Mouse (Mus musculus) limb, embryonic 14.5 days (tissue): ENCODE data around the gene Tnfsf12. TPM values are rescaled to one million over a fixed set of nuclear protein-coding genes. Genes with fewer than 3 reads are reported as not detected.
"Not testable (repeated sequence)": the region's sequence is repeated elsewhere in the genome, so short reads cannot be mapped to it uniquely, and the experiment has no call there.

Experiments used
- ATAC-seq: fragments of 200-750 bp; cut with Nextera tagmentation; 2 replicates; pipeline ENCODE4 v1.8.0; 2017; ENCODE audit warnings: low read depth, moderate number of reproducible peaks, moderate TSS enrichment; ENCODE audit not compliant: low FRiP score
- DNase-seq: peaks from one replicate; pipeline ENCODE4 v3.0.0-alpha.2; 2015; ENCODE audit warnings: low spot score
- H3K27ac ChIP-seq: fragments of 300-500 bp; sonication (generic); replicated peaks from 2 replicates; pipeline ENCODE4 v1.5.1; 2014; ENCODE audit warnings: low read depth, mild to moderate bottlenecking, low read length, moderate library complexity, mixed read lengths
- H3K27me3 ChIP-seq: fragments of 300-500 bp; sonication (generic); 2 replicates; pipeline ENCODE4 v1.6.1; 2014; ENCODE audit warnings: low read length, mixed read lengths; ENCODE audit not compliant: control insufficient read depth, insufficient read depth
- H3K36me3 ChIP-seq: fragments of 300-500 bp; sonication (generic); 2 replicates; pipeline ENCODE4 v1.6.1; 2014; ENCODE audit warnings: mild to moderate bottlenecking, low read length, moderate library complexity, mixed read lengths; ENCODE audit not compliant: control insufficient read depth, insufficient read depth
- H3K4me1 ChIP-seq: fragments of 300-500 bp; sonication (generic); 2 replicates; pipeline ENCODE4 v1.6.1; 2014; ENCODE audit warnings: antibody characterized with exemption, low read length, mixed read lengths; ENCODE audit not compliant: control insufficient read depth, insufficient read depth
- H3K4me2 ChIP-seq: fragments of 300-500 bp; sonication (generic); replicated peaks from 2 replicates; pipeline ENCODE4 v1.6.1; 2014; ENCODE audit warnings: low read depth, mild to moderate bottlenecking, low read length, moderate library complexity; ENCODE audit not compliant: severe bottlenecking
- H3K4me3 ChIP-seq: fragments of 300-500 bp; sonication (generic); replicated peaks from 2 replicates; pipeline ENCODE4 v1.5.1; 2014; ENCODE audit warnings: low read length
- H3K9ac ChIP-seq: fragments of 300-500 bp; sonication (generic); 2 replicates; pipeline ENCODE4 v1.6.1; 2014; ENCODE audit warnings: mild to moderate bottlenecking, low read depth, low read length, moderate library complexity; ENCODE audit not compliant: severe bottlenecking
- H3K9me3 ChIP-seq: fragments of 300-500 bp; sonication (generic); 2 replicates; pipeline ENCODE4 v1.6.1; 2016; ENCODE audit warnings: low read length; ENCODE audit not compliant: control insufficient read depth
- POLR2A ChIP-seq: fragments of 200-500 bp; IDR thresholded peaks from 2 replicates; pipeline ENCODE4 v1.8.0; 2012; ENCODE audit warnings: inconsistent platforms, mild to moderate bottlenecking, moderate library complexity, borderline replicate concordance; ENCODE audit not compliant: insufficient read depth, insufficient read length; ENCODE audit errors: extremely low read depth
- WGBS: fragments of 180-500 bp; shearing (Covaris S2); extraction: QIAGEN DNeasy Blood & Tissue Kit; methylation state at CpG from one replicate; pipeline ENCODE4 v1.1.7; 2014; 5-methylcytosine and 5-hydroxymethylcytosine counted together
- polyA plus RNA-seq, 2 experiments: library from polyadenylated mRNA; depleted of rRNA in 1 of 2; stranded (reverse) in 1 of 2; unstranded in 1 of 2; fragments of >200 nt; fragmentation: Nextera tagmentation in 1 of 2; extraction: Ambion mirVana in 1 of 2; gene quantifications; 2 replicates each; pipeline versions ENCODE4 v1.2.1 to v1.2.3; 2012 to 2014

The Tnfsf12 gene
- polyA plus RNA-seq (2012; rRNA removed): 22.9 and 31.6 TPM in 2 replicates
- polyA plus RNA-seq (2014; fragmentation: Nextera tagmentation; extraction: Ambion mirVana): 13.7 and 15.2 TPM in 2 replicates

DNA sequence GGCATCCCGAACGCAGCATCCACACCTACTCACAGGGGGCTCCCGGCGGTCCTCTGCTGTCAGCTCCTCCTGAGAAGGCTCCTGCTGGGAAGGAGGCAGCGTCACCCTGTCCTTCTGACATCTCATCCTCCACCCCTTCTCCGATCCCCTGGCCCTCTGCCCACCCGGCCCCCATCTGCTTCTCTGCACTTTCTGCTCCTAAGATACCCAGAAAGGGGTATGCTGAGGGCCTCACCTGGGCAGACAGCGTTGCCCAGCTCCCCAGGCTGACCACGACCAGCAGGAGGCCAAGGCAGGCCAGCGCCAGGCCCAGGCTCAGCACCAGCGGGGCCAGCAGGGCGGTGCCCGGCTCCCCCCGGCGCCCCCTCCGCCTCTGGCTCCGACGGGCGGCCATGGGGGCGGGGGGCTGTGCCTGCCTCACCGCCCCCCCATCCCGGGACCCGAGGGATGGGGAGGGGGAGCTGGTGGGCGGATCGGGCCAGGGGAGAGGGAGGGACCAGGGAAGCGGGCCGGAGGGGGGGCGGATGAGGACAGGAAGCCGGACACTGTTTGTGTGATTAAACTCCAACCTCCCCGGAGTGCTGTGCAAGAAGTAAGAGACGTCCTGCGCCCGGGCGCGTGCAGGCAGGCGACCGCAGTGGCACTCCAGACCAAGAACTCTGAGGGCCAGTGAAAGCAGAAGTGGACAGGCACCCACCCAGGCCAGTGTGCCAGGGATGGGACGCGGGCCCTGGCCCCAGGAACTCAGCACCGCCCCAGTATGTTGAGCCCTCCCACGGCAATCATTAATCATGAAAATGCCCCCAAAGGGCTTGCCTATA lies at the start of gene Tnfsf12, which contains the start of gene Tnfsfm13:
TSS of gene Tnfsf12 (minus strand) at position 489 of the 821 bp plus-strand sequence.
TSS of gene Tnfsfm13 (minus strand) at position 738 of the 821 bp plus-strand sequence.
- Histone ChIP-seq H3K4me1 (peaks cover 7% of the 10 kb centered on the region), H3K9ac (peak within 1 kb of the TSS; percentile 83), H3K9me3 (0 out of 2 replicates have a peak, but pooled peaks cover 5% of the 10 kb centered on the region), H3K36me3 (no peaks in the 10 kb centered on the region), H3K27me3 (no peaks in the 10 kb centered on the region), H3K27ac (peak within 1 kb of the TSS; percentile 75), H3K4me2 (peak within 1 kb of the TSS; percentile 91), H3K4me3 (peak within 1 kb of the TSS; percentile 53)
- WGBS: under 1% methylated on average over 38 of the region's 41 CpGs
- peak; percentile 60 for DNase-seq
- ATAC-seq: peak; percentile 59; the same call in 1 of the 2 replicates
- TF ChIP-seq POLR2A: 0 out of 2 replicates have a peak, but pooled peaks have one; percentile 28

DNA sequence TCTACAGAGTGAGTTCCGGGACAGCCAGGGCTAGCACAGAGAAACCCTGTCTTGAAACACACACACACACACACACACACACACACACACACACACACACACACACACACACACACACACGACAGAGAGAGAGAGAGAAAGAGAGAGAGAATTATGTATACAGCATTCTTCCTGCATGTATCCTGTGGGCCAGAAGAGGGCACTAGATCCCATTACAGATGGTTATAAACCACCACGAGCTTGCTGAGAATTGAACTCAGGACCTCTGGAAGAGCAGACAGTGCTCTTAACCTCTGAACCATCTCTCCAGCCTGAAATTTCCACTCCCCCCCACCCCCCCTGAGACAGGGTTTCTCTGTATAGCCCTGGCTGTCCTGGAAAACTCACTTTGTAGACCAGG lies 35.8 kb upstream of the Tnfsf12 start:
- not testable (repeated sequence) for H3K9ac ChIP-seq, H3K4me3 ChIP-seq, DNase-seq, H3K4me1 ChIP-seq, H3K9me3 ChIP-seq, H3K27me3 ChIP-seq, H3K27ac ChIP-seq, ATAC-seq, H3K4me2 ChIP-seq
- WGBS: 81% methylated on average over 2 of the region's 3 CpGs
- peaks cover 39% of the 10 kb centered on the region for H3K36me3 ChIP-seq

DNA sequence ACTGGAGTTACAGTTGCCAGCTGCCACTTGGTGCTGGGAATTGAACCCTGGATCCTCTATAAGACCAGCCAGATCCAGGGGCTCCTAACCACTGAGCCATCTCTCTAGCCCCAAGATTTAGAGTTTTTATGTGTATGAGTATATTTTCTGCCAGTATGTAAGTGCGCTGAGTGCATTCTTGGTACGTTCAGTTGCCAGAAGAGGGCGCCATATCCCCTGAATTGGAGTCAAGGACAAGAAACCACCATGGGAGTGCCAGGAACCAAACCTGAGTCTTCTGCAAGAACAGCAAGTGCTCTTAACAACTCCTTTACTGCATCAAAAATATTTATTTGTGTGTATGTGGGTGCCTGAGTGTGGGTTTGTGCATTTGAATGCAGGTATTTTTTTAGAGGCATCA lies 33.4 kb upstream of the Tnfsf12 start:
- Histone ChIP-seq H3K4me2 (no peak overlapping the region), H3K36me3 (peaks cover 15% of the 10 kb centered on the region), H3K4me1 (no peaks in the 10 kb centered on the region), H3K27me3 (no peaks in the 10 kb centered on the region), H3K4me3 (no peak overlapping the region), H3K9me3 (no peaks in the 10 kb centered on the region), H3K27ac (no peak overlapping the region), H3K9ac (no peak overlapping the region)
- TF ChIP-seq POLR2A: no peak
- 23% methylated on average over 3 of the region's 3 CpGs for WGBS
- no peak for DNase-seq
- no peak for ATAC-seq

DNA sequence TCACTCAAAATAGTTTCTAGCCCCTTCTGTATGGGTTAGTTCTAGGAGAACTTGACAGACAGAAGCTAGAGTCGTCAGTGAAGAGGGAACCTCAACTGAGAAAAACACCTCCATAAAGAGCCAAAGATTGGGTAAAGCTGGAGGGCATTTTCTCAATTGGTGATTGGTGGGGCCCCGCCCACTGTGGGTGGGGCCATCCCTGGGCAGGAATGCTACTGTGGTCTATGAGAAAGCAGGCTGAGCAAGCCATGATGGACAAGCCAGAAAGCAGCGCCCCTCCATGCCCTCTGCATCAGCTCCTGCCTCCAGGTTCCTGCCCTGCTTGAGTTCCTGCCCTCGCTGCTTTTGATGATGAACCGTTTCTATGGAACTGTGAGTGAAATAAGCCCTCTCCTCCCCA lies 30.3 kb upstream of the Tnfsf12 start:
- Histone ChIP-seq H3K9ac (no peak overlapping the region), H3K9me3 (no peaks in the 10 kb centered on the region), H3K36me3 (no peaks in the 10 kb centered on the region), H3K4me1 (no peaks in the 10 kb centered on the region), H3K27me3 (no peaks in the 10 kb centered on the region), H3K4me2 (no peak overlapping the region), H3K4me3 (no peak overlapping the region), H3K27ac (no peak overlapping the region)
- 30% methylated on average over 5 of the region's 5 CpGs for WGBS
- DNase-seq (no peak), ATAC-seq (no peak)
- TF ChIP-seq POLR2A: no peak

DNA sequence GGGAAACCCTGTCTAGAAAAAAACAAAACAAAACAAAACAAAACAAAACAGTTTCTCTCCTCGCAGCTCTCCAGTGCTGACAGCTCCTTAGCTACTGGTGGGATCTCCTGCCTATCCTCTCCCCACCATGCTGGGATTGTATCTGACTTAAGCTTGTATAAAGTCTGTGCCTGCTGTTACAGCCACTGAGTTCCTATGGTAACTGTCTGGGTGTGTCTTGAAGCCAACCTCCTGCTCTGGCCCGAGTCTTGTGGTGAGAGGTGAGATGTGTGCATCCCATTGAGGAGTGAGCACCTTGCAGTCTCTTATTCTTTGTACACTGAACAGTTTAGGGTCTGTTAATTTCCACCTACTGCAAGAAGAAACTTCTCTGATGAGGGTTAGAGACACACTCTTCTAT lies 27.4 kb upstream of the Tnfsf12 start:
- TF ChIP-seq POLR2A: no peak
- no peaks in the 10 kb centered on the region for H3K36me3 ChIP-seq
- no peak overlapping the region for H3K4me2 ChIP-seq
- H3K4me1 ChIP-seq: no peaks in the 10 kb centered on the region
- no peak overlapping the region for H3K9ac ChIP-seq
- no peaks in the 10 kb centered on the region for H3K9me3 ChIP-seq
- H3K4me3 ChIP-seq: no peak overlapping the region
- ATAC-seq (no peak), DNase-seq (no peak)
- 55% methylated on average over 2 of the region's 2 CpGs for WGBS
- no peaks in the 10 kb centered on the region for H3K27me3 ChIP-seq
- no peak overlapping the region for H3K27ac ChIP-seq
